Mouse (Mus musculus): ENCODE measurements around the gene Rev1. TPM values are rescaled to one million over a fixed set of nuclear protein-coding genes. Genes with fewer than 3 reads are reported as not detected.

Gene Rev1
- polyA plus RNA-seq, 1 experiment from 2014 or later, result 32.3 TPM

DNA sequence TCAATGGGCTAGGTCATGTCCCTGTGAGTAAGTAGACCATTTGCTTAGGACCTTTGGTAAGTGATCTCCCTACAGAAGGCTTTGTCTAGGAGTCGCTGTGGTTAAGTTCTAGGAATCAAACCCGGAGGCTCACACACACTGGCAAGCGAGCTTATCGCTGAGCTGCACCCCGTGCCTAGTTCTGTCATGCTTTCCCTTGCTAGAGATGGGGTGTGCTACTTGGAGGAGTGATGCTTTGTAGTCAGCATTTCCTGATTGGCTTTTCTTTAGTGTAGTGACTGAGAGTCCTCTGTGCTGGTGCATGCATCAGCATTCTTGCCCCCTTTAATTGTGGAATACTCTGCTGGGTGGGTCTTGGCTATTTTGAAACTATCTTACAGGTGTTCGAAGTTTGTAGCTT is 118.0 kb downstream of the Rev1 start:
- H3K36me3 ChIP-seq (ENCODE audit: insufficient read depth), result no peaks in the 10 kb centered on the region
- no peak overlapping the region for H3K4me2 ChIP-seq
- H3K4me1 ChIP-seq (ENCODE audit: insufficient read depth), result no peaks in the 10 kb centered on the region
- TF ChIP-seq CTCF (IDR thresholded peaks at IDR 0.05; ENCODE audit: low read depth), result no peak
- ATAC-seq (ENCODE audit: insufficient read depth) (no peak), DNase-seq (no peak)
- H3K27me3 ChIP-seq (ENCODE audit: insufficient read depth, low read length), result no peaks in the 10 kb centered on the region
- 79% methylated on average over 6 of the region's 6 CpGs for WGBS
- H3K9me3 ChIP-seq (ENCODE audit: low read depth, low read length), result no peaks in the 10 kb centered on the region
- H3K27ac ChIP-seq (ENCODE audit: low read depth), result no peak overlapping the region; the same call in 1 of the 2 replicates
- no peak overlapping the region for H3K4me3 ChIP-seq (ENCODE audit: low read depth, low read length)
- H3K9ac ChIP-seq, result no peak overlapping the region

DNA sequence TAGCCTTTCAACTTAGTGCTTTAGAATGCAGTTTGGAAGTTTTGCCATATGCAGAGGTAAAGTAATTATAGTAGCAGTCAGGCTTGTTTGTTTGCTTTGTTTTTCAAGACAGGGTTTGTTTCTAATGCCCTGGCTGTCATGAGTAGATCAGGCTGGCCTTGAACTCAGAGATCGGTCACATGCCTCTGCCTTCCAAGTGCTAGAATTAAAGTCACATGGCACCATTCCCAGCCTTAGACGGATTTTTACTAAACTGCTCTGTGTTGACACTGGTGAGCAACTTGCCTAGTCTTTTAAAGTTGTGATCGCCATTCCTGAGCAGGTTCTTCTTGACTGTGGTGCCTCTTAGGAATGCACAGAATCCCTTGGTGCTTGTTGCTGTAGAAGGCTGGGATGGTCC is 122.9 kb downstream of the Rev1 start:
- WGBS, result 66% methylated on average over 3 of the region's 3 CpGs
- Histone ChIP-seq H3K4me1 (ENCODE audit: insufficient read depth) (no peaks in the 10 kb centered on the region), H3K9ac (no peak overlapping the region), H3K9me3 (ENCODE audit: low read depth, low read length) (no peaks in the 10 kb centered on the region), H3K4me3 (ENCODE audit: low read depth, low read length) (no peak overlapping the region), H3K27me3 (ENCODE audit: insufficient read depth, low read length) (no peaks in the 10 kb centered on the region), H3K36me3 (ENCODE audit: insufficient read depth) (no peaks in the 10 kb centered on the region), H3K4me2 (no peak overlapping the region), H3K27ac (ENCODE audit: low read depth) (no peak overlapping the region)
- no peak for DNase-seq
- ATAC-seq (ENCODE audit: insufficient read depth), result no peak
- no peak for TF ChIP-seq CTCF (IDR thresholded peaks at IDR 0.05; ENCODE audit: low read depth)

DNA sequence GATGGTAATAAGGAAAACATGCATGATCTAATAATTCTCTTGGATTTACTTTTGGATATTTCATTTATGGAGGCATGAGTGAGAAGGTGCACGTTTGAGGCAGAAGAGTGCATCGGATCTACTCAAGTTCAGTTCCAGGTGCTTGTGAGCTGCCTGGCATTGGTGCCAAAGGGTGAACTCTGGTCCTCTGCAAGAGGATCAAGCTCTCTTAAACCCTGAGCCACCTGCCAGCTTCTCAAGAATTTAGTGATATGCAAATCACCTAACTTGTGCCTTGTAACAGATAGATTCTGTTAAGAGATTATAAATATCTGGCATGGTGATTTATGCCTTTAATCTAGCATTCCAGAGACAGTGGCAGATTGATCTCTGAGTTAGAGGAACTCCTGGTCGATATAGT is 126.6 kb downstream of the Rev1 start:
- Histone ChIP-seq H3K36me3 (ENCODE audit: insufficient read depth) (no peaks in the 10 kb centered on the region), H3K9ac (no peak overlapping the region), H3K4me3 (ENCODE audit: low read depth, low read length) (no peak overlapping the region), H3K27ac (ENCODE audit: low read depth) (no peak overlapping the region), H3K9me3 (ENCODE audit: low read depth, low read length) (no peaks in the 10 kb centered on the region), H3K4me1 (ENCODE audit: insufficient read depth) (peaks cover 5% of the 10 kb centered on the region), H3K4me2 (no peak overlapping the region), H3K27me3 (ENCODE audit: insufficient read depth, low read length) (no peaks in the 10 kb centered on the region)
- WGBS, result 76% methylated on average over 3 of the region's 3 CpGs
- DNase-seq, result no peak
- TF ChIP-seq CTCF (IDR thresholded peaks at IDR 0.05; ENCODE audit: low read depth), result no peak
- no peak for ATAC-seq (ENCODE audit: insufficient read depth)

Other genes starting within 250 kb of the Rev1 start
- 24.2 and 26.4 TPM in 2 replicates for gene Mitd1, start 239.4 kb downstream of the Rev1 start, polyA plus RNA-seq (2014; fragmentation: Nextera tagmentation; extraction: Ambion mirVana)
- 247 and 261 TPM in 2 replicates for gene Mrpl30, start 239.3 kb downstream of the Rev1 start, polyA plus RNA-seq (2014; fragmentation: Nextera tagmentation; extraction: Ambion mirVana)
- not detected in 2 replicates for gene Lyg2, start 213.3 kb downstream of the Rev1 start, polyA plus RNA-seq (2014; fragmentation: Nextera tagmentation; extraction: Ambion mirVana)
- not detected in 2 replicates for gene Lyg1, start 172.0 kb downstream of the Rev1 start, polyA plus RNA-seq (2014; fragmentation: Nextera tagmentation; extraction: Ambion mirVana)
- gene Txndc9, start 131.9 kb downstream of the Rev1 start, polyA plus RNA-seq (2014; fragmentation: Nextera tagmentation; extraction: Ambion mirVana), result 127 and 153 TPM in 2 replicates
- 25.4 and 25.8 TPM in 2 replicates for gene Eif5b, start 131.8 kb downstream of the Rev1 start, polyA plus RNA-seq (2014; fragmentation: Nextera tagmentation; extraction: Ambion mirVana)